Mouse (Mus musculus) brown adipose tissue, adult 24 weeks (tissue): ENCODE measurements at regions not wholly inside any gene's neighbourhood (a gene's known extent, or its start where the extent isn't known, plus 50 kb on each side); places are given as distances from the start of the nearest gene placed in this dataset.

Experiments used
- H3K27ac ChIP-seq: fragments of 200-500 bp; replicated peaks from 2 replicates; pipeline ENCODE4 v1.5.1; 2012; ENCODE audit warnings: low read depth, mild to moderate bottlenecking, low read length
- H3K4me1 ChIP-seq: fragments of 200-500 bp; 2 replicates; pipeline ENCODE4 v1.6.1; 2012; ENCODE audit warnings: low read length, mixed read lengths; ENCODE audit not compliant: control insufficient read depth, insufficient read depth, insufficient read length
- H3K4me3 ChIP-seq: fragments of 200-500 bp; 2 replicates; pipeline ENCODE4 v1.5.1; 2012; ENCODE audit warnings: low read depth, mild to moderate bottlenecking, low read length, moderate library complexity; ENCODE audit not compliant: insufficient read depth

DNA sequence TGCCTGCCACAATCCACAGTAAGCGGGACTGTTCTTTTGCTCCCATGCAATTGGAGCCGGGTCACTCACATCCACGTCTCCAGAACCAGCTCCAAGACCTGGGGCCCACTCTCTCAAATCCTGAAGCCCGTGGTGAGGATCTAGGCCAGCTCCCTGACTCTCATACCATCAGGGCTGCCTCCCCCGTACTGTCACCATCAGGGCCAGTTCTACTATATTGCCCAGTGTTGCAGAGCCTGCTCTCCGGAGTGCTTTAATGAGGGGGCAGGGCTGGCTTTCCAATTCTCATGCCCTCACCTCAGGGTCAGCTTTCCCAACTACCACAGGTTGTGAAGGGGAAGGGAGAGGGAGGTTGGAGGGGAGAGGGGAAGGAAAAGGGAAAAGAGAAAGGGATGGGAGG lies 390.6 kb downstream of the Fat4 start:
- no peak overlapping the region for H3K4me3 ChIP-seq

GRCm38 (mm10) chr3:39295255-39295654 lies 408.5 kb downstream of the Fat4 start:
- Histone ChIP-seq H3K4me1 (no peaks in the 10 kb centered on the region), H3K27ac (no peak overlapping the region), H3K4me3 (no peak overlapping the region)

More for the DNA sequence above, 390.6 kb downstream of the Fat4 start:
- Histone ChIP-seq H3K4me1 (no peaks in the 10 kb centered on the region), H3K27ac (no peak overlapping the region)

DNA sequence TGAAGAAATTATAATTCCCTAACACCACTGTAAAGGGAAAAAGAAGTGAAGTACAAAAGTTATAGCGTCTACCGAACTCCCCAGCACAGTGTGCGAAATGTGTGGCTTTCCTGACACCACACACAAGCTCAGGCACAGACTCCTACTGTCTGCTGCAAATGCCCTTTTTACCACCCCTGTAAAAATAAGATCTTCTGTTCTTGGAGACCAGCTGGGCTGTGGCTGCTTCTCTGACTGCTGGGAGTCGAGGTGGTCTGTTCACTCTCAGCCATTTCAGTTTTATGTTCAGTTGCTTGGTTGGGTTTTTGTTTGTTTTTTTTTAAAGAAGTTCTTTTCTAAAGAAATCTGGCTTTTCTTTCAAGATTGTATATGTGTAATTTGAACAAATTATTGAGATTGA lies 409.5 kb downstream of the Fat4 start:
- Histone ChIP-seq H3K27ac (no peak overlapping the region), H3K4me1 (no peaks in the 10 kb centered on the region), H3K4me3 (no peak overlapping the region)

DNA sequence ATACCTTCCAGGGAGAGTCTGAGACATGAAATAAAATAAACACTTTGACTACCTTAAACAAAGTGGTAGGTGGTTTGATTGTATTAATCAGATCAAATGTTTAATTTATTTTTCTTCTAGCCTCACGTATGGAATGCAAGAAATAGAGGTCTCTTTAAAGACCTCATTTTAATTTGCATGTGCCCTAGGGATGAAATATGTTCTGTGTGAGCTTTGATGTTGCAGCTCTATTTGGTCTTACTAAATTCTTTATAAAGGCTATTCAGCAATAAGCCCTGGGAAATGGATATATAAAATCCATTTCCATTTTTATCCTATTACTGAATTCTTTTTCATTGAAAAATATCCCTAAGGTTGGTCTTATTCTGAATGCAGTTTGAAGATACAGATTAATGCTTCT lies 422.7 kb downstream of the Fat4 start:
- H3K4me1 ChIP-seq, result no peaks in the 10 kb centered on the region

GRCm38 (mm10) chr3:39313563-39313962 lies 426.8 kb downstream of the Fat4 start:
- Histone ChIP-seq H3K4me1 (no peaks in the 10 kb centered on the region), H3K27ac (no peak overlapping the region), H3K4me3 (no peak overlapping the region)

More for the DNA sequence above, 422.7 kb downstream of the Fat4 start:
- no peak overlapping the region for H3K27ac ChIP-seq
- H3K4me3 ChIP-seq, result no peak overlapping the region

- no peak overlapping the region for H3K27ac ChIP-seq
- H3K4me1 ChIP-seq, result no peaks in the 10 kb centered on the region
- H3K4me3 ChIP-seq, result no peak overlapping the region
These were observed 434.1 kb downstream of the Fat4 start for GRCm38 (mm10) chr3:39320851-39321250.

DNA sequence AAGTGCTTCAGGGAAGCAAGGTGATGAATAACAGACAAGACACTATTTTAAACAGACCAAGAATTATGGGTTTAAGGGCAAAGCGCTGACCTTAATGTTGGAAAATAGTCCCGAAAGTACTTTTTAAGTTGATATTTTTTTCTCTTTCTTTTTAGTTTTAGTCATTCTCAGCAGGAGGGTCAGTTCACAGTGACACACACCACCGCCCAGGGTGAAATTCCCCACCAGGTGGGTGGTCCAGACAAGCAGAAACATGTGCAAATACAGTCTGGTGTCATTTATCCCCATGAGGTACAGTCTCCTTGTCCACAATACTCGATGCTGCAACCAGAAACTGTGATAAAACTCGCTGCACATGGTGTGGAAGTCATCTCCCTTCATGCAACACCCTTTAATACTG lies 435.5 kb downstream of the Fat4 start:
- Histone ChIP-seq H3K4me1 (no peaks in the 10 kb centered on the region), H3K27ac (no peak overlapping the region), H3K4me3 (no peak overlapping the region)

- no peak overlapping the region for H3K27ac ChIP-seq
- H3K4me1 ChIP-seq, result no peaks in the 10 kb centered on the region
- H3K4me3 ChIP-seq, result no peak overlapping the region
These were observed 449.0 kb downstream of the Fat4 start for GRCm38 (mm10) chr3:39335612-39336230.

DNA sequence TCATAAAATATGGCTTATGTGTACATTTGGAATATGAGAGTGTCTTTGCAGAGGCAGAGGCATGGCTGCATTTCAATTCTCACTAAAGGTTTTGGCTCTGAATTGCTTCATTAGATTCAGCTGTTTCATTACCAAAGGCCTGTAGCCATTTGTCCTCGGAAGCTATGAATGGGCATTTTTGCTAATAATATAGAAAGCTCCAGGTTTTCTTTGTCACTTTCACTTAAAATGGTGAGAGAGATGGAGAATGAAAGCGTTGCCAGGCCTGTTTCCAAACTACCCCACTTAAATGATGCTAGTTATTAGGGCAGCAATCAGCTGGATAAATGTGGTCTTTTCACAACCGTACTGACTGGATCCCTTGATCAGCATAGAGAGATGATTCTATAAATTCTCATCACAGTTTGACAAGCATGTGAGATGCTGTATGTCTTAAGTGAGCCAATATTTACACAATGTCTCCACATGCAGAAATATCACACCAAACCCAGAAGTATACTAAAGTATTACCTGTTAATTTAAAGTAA lies 454.5 kb downstream of the Fat4 start:
- Histone ChIP-seq H3K27ac (no peak overlapping the region), H3K4me1 (no peaks in the 10 kb centered on the region), H3K4me3 (no peak overlapping the region)

GRCm38 (mm10) chr3:39344078-39344477 lies 457.3 kb downstream of the Fat4 start:
- no peak overlapping the region for H3K4me3 ChIP-seq
- H3K27ac ChIP-seq, result no peak overlapping the region
- H3K4me1 ChIP-seq, result no peaks in the 10 kb centered on the region

DNA sequence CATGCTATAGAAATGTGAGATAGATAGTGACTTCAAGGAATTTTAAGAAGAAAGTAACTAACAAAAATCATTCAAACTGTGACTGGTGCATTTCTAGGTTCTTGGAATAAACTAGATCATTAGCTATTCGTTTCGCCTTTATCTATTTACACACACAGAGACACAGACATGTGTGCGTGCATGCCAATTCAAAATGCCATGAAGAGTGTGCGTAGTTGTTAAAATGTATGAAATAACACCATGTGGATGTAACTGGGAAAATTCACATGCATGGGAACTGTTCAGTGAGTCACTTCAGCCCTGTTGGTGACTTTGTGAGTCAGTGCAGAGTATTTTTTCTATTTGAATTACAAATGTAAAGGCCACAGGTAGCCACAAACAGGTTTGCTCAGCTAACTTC lies 460.8 kb downstream of the Fat4 start:
- no peak overlapping the region for H3K27ac ChIP-seq
- H3K4me3 ChIP-seq, result no peak overlapping the region
- no peaks in the 10 kb centered on the region for H3K4me1 ChIP-seq

GRCm38 (mm10) chr3:39357012-39357411 lies 470.3 kb downstream of the Fat4 start:
- Histone ChIP-seq H3K4me1 (no peaks in the 10 kb centered on the region), H3K27ac (no peak overlapping the region), H3K4me3 (no peak overlapping the region)

DNA sequence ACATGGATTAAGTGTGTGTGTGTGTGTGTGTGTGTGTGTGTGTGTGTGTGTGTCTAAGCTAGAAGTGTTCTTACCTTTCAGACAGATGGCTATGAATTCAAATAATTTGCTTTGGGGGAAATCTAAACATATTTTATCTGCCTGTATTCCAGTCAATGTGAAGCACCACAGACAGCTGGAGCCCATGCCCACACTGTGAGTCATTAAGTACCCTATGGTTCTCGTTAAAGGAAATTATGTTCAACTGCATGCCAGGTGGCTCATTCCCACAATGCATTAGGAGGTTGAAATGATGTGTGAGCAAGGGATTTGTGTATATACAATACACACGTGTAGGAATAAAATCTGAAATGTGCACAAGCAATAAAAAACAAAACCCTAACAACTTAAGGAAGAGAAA lies 473.5 kb downstream of the Fat4 start:
- Histone ChIP-seq H3K4me3 (no peak overlapping the region), H3K4me1 (no peaks in the 10 kb centered on the region)

GRCm38 (mm10) chr3:39370926-39371325 lies 484.2 kb downstream of the Fat4 start:
- Histone ChIP-seq H3K4me1 (no peaks in the 10 kb centered on the region), H3K4me3 (no peak overlapping the region), H3K27ac (no peak overlapping the region)

More for the DNA sequence above, 473.5 kb downstream of the Fat4 start:
- no peak overlapping the region for H3K27ac ChIP-seq

DNA sequence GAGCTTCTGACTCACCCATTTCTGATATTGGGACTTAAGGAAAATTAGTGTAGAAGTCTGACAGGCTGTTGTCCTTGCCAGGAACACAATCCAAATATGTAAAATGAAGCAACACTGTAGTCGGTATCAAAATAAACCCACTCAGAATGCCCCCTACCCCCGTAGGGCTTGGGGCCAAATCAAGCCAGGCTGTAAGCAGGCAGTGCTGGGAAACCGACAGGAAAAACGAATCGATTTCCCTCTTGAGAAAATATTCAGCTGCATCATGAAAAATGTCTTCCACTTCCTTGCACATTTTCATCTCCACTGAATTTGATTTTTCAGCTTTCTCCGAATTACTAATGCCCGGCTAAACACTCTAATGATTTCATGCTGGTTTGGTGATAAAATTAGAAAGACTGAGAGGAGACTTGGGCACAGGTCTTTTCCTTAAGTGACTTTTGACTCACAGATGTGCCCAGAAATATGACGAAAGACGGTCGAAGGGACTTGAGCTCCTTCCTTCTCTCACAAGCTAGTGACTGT lies 485.7 kb downstream of the Fat4 start:
- no peak overlapping the region for H3K4me3 ChIP-seq
- H3K4me1 ChIP-seq, result no peaks in the 10 kb centered on the region
- no peak overlapping the region for H3K27ac ChIP-seq

DNA sequence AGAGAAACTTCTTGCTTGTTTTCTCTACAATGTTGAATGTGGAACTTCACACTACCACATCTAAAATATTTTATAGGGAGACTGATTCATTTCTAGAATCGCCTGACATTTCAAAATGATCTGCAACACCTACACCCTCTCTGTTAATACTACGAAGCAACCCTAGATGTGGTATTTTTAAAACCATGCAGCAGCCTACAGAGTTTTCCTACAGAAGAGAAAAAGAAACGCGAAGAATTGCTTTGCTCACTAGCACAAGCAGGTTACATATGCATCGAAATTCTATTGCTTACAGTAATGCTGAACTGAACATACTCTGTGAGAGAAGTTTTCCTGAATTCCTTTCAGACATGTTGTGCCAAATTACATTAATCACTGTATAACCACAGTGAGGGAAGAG lies 488.7 kb downstream of the Fat4 start:
- Histone ChIP-seq H3K4me1 (no peaks in the 10 kb centered on the region), H3K27ac (no peak overlapping the region), H3K4me3 (no peak overlapping the region)
